In genomic region chr6:146887958-146888659, GRCm38 (mm10) we compare ENCODE assay signal across 8 mouse cellular contexts. TPM values are rescaled to one million over a fixed set of nuclear protein-coding genes. Genes with fewer than 3 reads are reported as not detected.
DNase-seq lines count a peak whose midpoint lies in the region; ATAC-seq lines count a peak whose summit lies in the region.

Gene Ppfibp1, plus strand, starts transcription at chr6:146888487.

- no peaks in the 10 kb centered on the region for H3K9me3 ChIP-seq in intestine, embryonic 14.5 days (ENCODE audit: control insufficient read depth, low read length)

- H3K4me3 ChIP-seq in intestine, embryonic 14.5 days (ENCODE audit: low read depth, low read length): peak within 1 kb of the TSS; percentile 84

- peak within 1 kb of the TSS; percentile 83 for H3K4me2 ChIP-seq in intestine, embryonic 14.5 days (ENCODE audit: low read length)

- intact Hi-C loops in left cerebral cortex, postnatal 10 days (cut with DNase I): no loop called here

- H3K9ac ChIP-seq in intestine, embryonic 14.5 days (ENCODE audit: low read length): peak within 1 kb of the TSS; percentile 95

- peaks cover 36% of the 10 kb centered on the region for H3K4me1 ChIP-seq in intestine, embryonic 14.5 days (replicated peaks; ENCODE audit: control insufficient read depth, insufficient read depth, low read length)

- DNase-seq in adrenal gland, adult 2 months: peak; percentile 99
- peak; percentile 97 for DNase-seq in embryo, embryonic 11 days
- DNase-seq in gastrocnemius, postnatal 25 days: peak; percentile 98
- DNase-seq in intestine, embryonic 14.5 days (ENCODE audit: low spot score): peak; percentile 95
- DNase-seq in left cerebral cortex, postnatal 10 days (ENCODE audit: extremely low spot score in 1 of 2, low spot score in 2 of 2): peak; percentile 88 to 96
- DNase-seq in right cerebral cortex, postnatal 10 days (ENCODE audit: low spot score in 2 of 2): peak; percentile 95 to 96
- peak; percentile 98 for DNase-seq in urinary bladder, postnatal 25 days (ENCODE audit: low spot score)

- H3K27me3 ChIP-seq in intestine, embryonic 14.5 days (replicated peaks; ENCODE audit: control insufficient read depth, insufficient read depth, low read length): no peaks in the 10 kb centered on the region

- 0 out of 2 replicates have a peak, but pooled peaks cover 4% of the 10 kb centered on the region for H3K36me3 ChIP-seq in intestine, embryonic 14.5 days (ENCODE audit: control insufficient read depth, insufficient read depth, low read length)

- H3K27ac ChIP-seq in intestine, embryonic 14.5 days (ENCODE audit: low read depth): peak within 1 kb of the TSS; percentile 86

- under 1% methylated on average over 60 of the region's 80 CpGs for WGBS in intestine, embryonic 14.5 days

- ATAC-seq in intestine, embryonic 14.5 days (replicated peaks; ENCODE audit: low FRiP score, low TSS enrichment, low read depth): peak; percentile 96
- ATAC-seq in megakaryocyte progenitor cell, adult 5-6 weeks (replicated peaks; ENCODE audit: poor library complexity): peak; percentile 91

RNA-seq across cellular contexts. Expression of gene Ppfibp1, which starts in this region (rescaled TPM):
- 10 to 100 TPM; 78.9 to 99.7 TPM for total RNA-seq in adrenal gland, adult 2 months (2021)
- polyA plus RNA-seq in adrenal gland, adult 2 months (2012; rRNA removed): 10.8 and 12.9 TPM in 2 replicates
- total RNA-seq in gastrocnemius, postnatal 25 days (2021): 10 to 100 TPM; 32.7 to 33.7 TPM
- polyA plus RNA-seq in intestine, embryonic 14.5 days (2014; fragmentation: Nextera tagmentation; extraction: Ambion mirVana): 48.1 and 50.4 TPM in 2 replicates
- total RNA-seq in left cerebral cortex, postnatal 10 days (2021): 100 to 1,000 TPM in 1 of 2 experiments, 10 to 100 TPM in 1; 96.3 to 100 TPM
- total RNA-seq in megakaryocyte progenitor cell, adult 5-6 weeks (2015): 6.8 and 9.5 TPM in 2 replicates
- total RNA-seq in megakaryocyte progenitor cell, adult 5-6 weeks (2017): 9.8 and 19.6 TPM in 2 replicates

Comparison
In these comparisons a context has a peak if more than half of its experiments do, and no peak if none do; other contexts are left out.
1. Peak in every context shown above with its lines: DNase-seq, ATAC-seq, H3K4me3 ChIP-seq and H3K27ac ChIP-seq.